Mouse (Mus musculus): ENCODE results near the gene Zp1. TPM values are rescaled to one million over a fixed set of nuclear protein-coding genes. Genes with fewer than 3 reads are reported as not detected.

Zp1 gene
- polyA plus RNA-seq, 1 experiment from 2014 or later: 0.79 TPM

GRCm38 (mm10) chr19:10948416-10948815, 28.0 kb upstream of the Zp1 start:
- H3K9me3 ChIP-seq (ENCODE audit: control insufficient read depth, low read length): no peaks in the 10 kb centered on the region
- ATAC-seq: no peak
- WGBS: 1% methylated on average over 20 of the region's 20 CpGs

GRCm38 (mm10) chr19:10947219-10947618, 26.8 kb upstream of the Zp1 start:
- Histone ChIP-seq H3K9ac (ENCODE audit: low read depth, low read length) (no peak overlapping the region), H3K4me3 (ENCODE audit: low read length) (no peak overlapping the region; the same call in 1 of the 2 replicates), H3K4me1 (ENCODE audit: control insufficient read depth, insufficient read depth, low read depth, low read length) (peaks cover 27% of the 10 kb centered on the region), H3K4me2 (ENCODE audit: low read length) (peak overlapping the region; percentile 100), H3K27me3 (replicated peaks; ENCODE audit: control insufficient read depth, insufficient read depth, low read length) (no peaks in the 10 kb centered on the region), H3K36me3 (ENCODE audit: control insufficient read depth, insufficient read depth, low read length) (peaks cover 22% of the 10 kb centered on the region), H3K9me3 (ENCODE audit: control insufficient read depth, low read length) (no peaks in the 10 kb centered on the region), H3K27ac (ENCODE audit: low read depth, low read length) (no peak overlapping the region)
- no peak for ATAC-seq
- 90% methylated on average over 5 of the region's 5 CpGs for WGBS

More at GRCm38 (mm10) chr19:10948416-10948815, 28.0 kb upstream of the Zp1 start:
- Histone ChIP-seq H3K27me3 (replicated peaks; ENCODE audit: control insufficient read depth, insufficient read depth, low read length) (no peaks in the 10 kb centered on the region), H3K36me3 (ENCODE audit: control insufficient read depth, insufficient read depth, low read length) (peaks cover 14% of the 10 kb centered on the region), H3K4me1 (ENCODE audit: control insufficient read depth, insufficient read depth, low read depth, low read length) (peaks cover 27% of the 10 kb centered on the region), H3K27ac (ENCODE audit: low read depth, low read length) (no peak overlapping the region), H3K4me2 (ENCODE audit: low read length) (peak overlapping the region; percentile 100), H3K9ac (ENCODE audit: low read depth, low read length) (peak overlapping the region; percentile 73), H3K4me3 (ENCODE audit: low read length) (peak overlapping the region; percentile 68)

DNA sequence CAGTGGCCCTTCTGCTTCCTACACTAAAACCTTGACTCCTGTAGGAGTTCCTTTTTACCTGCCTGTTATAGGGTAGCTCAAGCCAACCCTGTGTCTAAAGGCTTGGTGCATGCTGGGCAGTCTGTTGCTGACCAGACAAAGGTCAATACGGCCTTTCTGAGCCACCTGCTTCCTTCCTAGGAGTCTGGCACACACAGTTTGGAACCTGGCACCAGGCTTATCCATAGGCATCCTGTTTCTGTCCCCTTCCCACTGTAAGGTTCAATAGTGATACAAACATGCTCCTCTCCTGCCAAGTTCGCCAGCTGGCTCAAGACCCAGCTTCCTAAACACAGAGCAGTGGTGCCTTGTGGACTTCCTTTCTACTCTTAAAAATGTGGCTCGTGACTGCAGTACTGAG, 26.1 kb upstream of the Zp1 start:
- Histone ChIP-seq H3K27me3 (replicated peaks; ENCODE audit: control insufficient read depth, insufficient read depth, low read length) (no peaks in the 10 kb centered on the region), H3K36me3 (ENCODE audit: control insufficient read depth, insufficient read depth, low read length) (peaks cover 26% of the 10 kb centered on the region), H3K9ac (ENCODE audit: low read depth, low read length) (no peak overlapping the region), H3K4me2 (ENCODE audit: low read length) (peak overlapping the region; percentile 22; the same call in 1 of the 2 replicates), H3K4me3 (ENCODE audit: low read length) (no peak overlapping the region), H3K9me3 (ENCODE audit: control insufficient read depth, low read length) (no peaks in the 10 kb centered on the region), H3K4me1 (ENCODE audit: control insufficient read depth, insufficient read depth, low read depth, low read length) (peaks cover 27% of the 10 kb centered on the region), H3K27ac (ENCODE audit: low read depth, low read length) (no peak overlapping the region)
- no peak for ATAC-seq
- 82% methylated on average over 3 of the region's 3 CpGs for WGBS

GRCm38 (mm10) chr19:10943955-10944354, 23.5 kb upstream of the Zp1 start:
- ATAC-seq: no peak
- 92% methylated on average over 3 of the region's 3 CpGs for WGBS
- H3K4me2 ChIP-seq (ENCODE audit: low read length): no peak overlapping the region

GRCm38 (mm10) chr19:10940801-10941457, 20.5 kb upstream of the Zp1 start:
- Histone ChIP-seq H3K4me3 (ENCODE audit: low read length) (peak overlapping the region; percentile 34), H3K4me1 (ENCODE audit: control insufficient read depth, insufficient read depth, low read depth, low read length) (peaks cover 4% of the 10 kb centered on the region), H3K9ac (ENCODE audit: low read depth, low read length) (peak overlapping the region; percentile 58), H3K27ac (ENCODE audit: low read depth, low read length) (peak overlapping the region; percentile 0; the same call in 1 of the 2 replicates), H3K27me3 (replicated peaks; ENCODE audit: control insufficient read depth, insufficient read depth, low read length) (no peaks in the 10 kb centered on the region), H3K36me3 (ENCODE audit: control insufficient read depth, insufficient read depth, low read length) (peaks cover 24% of the 10 kb centered on the region), H3K4me2 (ENCODE audit: low read length) (peak overlapping the region; percentile 68), H3K9me3 (ENCODE audit: control insufficient read depth, low read length) (no peaks in the 10 kb centered on the region)
- ATAC-seq: peak; percentile 78
- WGBS: 1% methylated on average over 40 of the region's 40 CpGs

More at GRCm38 (mm10) chr19:10943955-10944354, 23.5 kb upstream of the Zp1 start:
- Histone ChIP-seq H3K9ac (ENCODE audit: low read depth, low read length) (no peak overlapping the region), H3K4me3 (ENCODE audit: low read length) (no peak overlapping the region), H3K4me1 (ENCODE audit: control insufficient read depth, insufficient read depth, low read depth, low read length) (peaks cover 27% of the 10 kb centered on the region), H3K27me3 (replicated peaks; ENCODE audit: control insufficient read depth, insufficient read depth, low read length) (no peaks in the 10 kb centered on the region), H3K9me3 (ENCODE audit: control insufficient read depth, low read length) (no peaks in the 10 kb centered on the region), H3K27ac (ENCODE audit: low read depth, low read length) (no peak overlapping the region), H3K36me3 (ENCODE audit: control insufficient read depth, insufficient read depth, low read length) (peaks cover 26% of the 10 kb centered on the region)

DNA sequence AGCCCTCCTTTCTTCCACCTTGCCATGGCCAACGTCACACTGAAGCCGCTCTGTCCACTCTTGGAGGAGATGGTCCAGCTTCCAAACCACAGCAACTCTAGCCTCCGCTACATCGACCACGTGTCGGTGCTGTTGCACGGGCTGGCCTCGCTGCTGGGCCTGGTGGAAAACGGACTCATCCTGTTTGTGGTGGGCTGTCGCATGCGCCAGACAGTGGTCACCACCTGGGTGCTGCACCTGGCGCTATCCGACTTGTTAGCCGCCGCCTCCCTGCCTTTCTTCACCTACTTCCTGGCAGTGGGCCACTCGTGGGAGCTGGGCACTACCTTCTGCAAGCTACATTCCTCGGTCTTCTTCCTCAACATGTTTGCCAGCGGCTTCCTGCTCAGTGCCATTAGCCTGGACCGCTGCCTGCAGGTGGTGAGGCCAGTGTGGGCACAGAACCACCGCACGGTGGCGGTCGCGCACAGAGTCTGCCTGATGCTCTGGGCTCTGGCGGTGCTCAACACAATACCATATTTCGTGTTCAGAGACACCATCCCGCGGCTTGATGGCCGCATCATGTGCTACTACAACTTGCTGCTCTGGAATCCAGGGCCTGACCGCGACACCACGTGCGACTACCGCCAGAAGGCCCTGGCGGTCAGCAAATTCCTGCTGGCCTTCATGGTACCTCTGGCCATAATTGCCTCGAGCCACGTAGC, 19.8 kb upstream of the Zp1 start:
- WGBS: 19% methylated on average over 37 of the region's 37 CpGs
- Histone ChIP-seq H3K4me1 (ENCODE audit: control insufficient read depth, insufficient read depth, low read depth, low read length) (peaks cover 4% of the 10 kb centered on the region), H3K27me3 (replicated peaks; ENCODE audit: control insufficient read depth, insufficient read depth, low read length) (no peaks in the 10 kb centered on the region), H3K27ac (ENCODE audit: low read depth, low read length) (peak overlapping the region; percentile 0; the same call in 1 of the 2 replicates), H3K36me3 (ENCODE audit: control insufficient read depth, insufficient read depth, low read length) (peaks cover 24% of the 10 kb centered on the region), H3K4me2 (ENCODE audit: low read length) (peak overlapping the region; percentile 68), H3K9ac (ENCODE audit: low read depth, low read length) (peak overlapping the region; percentile 58), H3K9me3 (ENCODE audit: control insufficient read depth, low read length) (no peaks in the 10 kb centered on the region), H3K4me3 (ENCODE audit: low read length) (peak overlapping the region; percentile 34)
- peak; percentile 92 for ATAC-seq

DNA sequence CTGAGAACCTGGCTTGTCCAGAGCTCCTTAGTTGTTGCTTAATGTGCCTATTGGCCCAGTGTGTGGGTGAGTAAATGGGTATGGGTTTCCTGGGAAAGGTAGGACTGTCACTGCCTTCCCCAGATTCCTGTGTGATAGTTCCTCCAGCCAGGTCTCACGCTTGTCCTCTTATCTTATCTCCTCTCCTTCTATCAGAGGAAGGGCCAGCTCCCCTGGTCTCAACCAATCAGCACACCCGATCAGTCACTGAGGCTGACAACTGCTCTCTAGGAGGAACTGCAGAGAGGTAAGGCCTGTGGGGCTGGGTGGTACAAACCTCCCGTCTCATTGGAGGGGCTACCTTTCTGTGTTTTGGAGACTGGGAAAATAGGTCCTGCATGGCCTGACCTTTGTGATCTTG, 18.3 kb upstream of the Zp1 start:
- ATAC-seq: no peak
- H3K9me3 ChIP-seq (ENCODE audit: control insufficient read depth, low read length): no peaks in the 10 kb centered on the region
- H3K36me3 ChIP-seq (ENCODE audit: control insufficient read depth, insufficient read depth, low read length): peaks cover 15% of the 10 kb centered on the region
- no peak overlapping the region for H3K9ac ChIP-seq (ENCODE audit: low read depth, low read length)
- H3K27me3 ChIP-seq (replicated peaks; ENCODE audit: control insufficient read depth, insufficient read depth, low read length): no peaks in the 10 kb centered on the region
- no peak overlapping the region for H3K4me3 ChIP-seq (ENCODE audit: low read length)
- 75% methylated on average over 3 of the region's 3 CpGs for WGBS
- peaks cover 4% of the 10 kb centered on the region for H3K4me1 ChIP-seq (ENCODE audit: control insufficient read depth, insufficient read depth, low read depth, low read length)
- H3K4me2 ChIP-seq (ENCODE audit: low read length): no peak overlapping the region
- H3K27ac ChIP-seq (ENCODE audit: low read depth, low read length): no peak overlapping the region

GRCm38 (mm10) chr19:10937110-10937563, 16.7 kb upstream of the Zp1 start, which contains the start of gene Ptgdr2:
Ptgdr2 (plus strand) TSS chr19:10937160.
- no peak for ATAC-seq
- no peaks in the 10 kb centered on the region for H3K27me3 ChIP-seq (replicated peaks; ENCODE audit: control insufficient read depth, insufficient read depth, low read length)
- H3K9ac ChIP-seq (ENCODE audit: low read depth, low read length): no peak within 1 kb of the TSS
- H3K36me3 ChIP-seq (ENCODE audit: control insufficient read depth, insufficient read depth, low read length): peaks cover 3% of the 10 kb centered on the region; the same call in 1 of the 2 replicates
- H3K27ac ChIP-seq (ENCODE audit: low read depth, low read length): no peak within 1 kb of the TSS
- peaks cover 4% of the 10 kb centered on the region for H3K4me1 ChIP-seq (ENCODE audit: control insufficient read depth, insufficient read depth, low read depth, low read length)
- H3K4me3 ChIP-seq (ENCODE audit: low read length): no peak within 1 kb of the TSS
- WGBS: 72% methylated on average over 5 of the region's 5 CpGs
- no peak within 1 kb of the TSS for H3K4me2 ChIP-seq (ENCODE audit: low read length)
- no peaks in the 10 kb centered on the region for H3K9me3 ChIP-seq (ENCODE audit: control insufficient read depth, low read length)

GRCm38 (mm10) chr19:10936077-10936476, 15.6 kb upstream of the Zp1 start:
- H3K9ac ChIP-seq (ENCODE audit: low read depth, low read length): no peak overlapping the region
- no peaks in the 10 kb centered on the region for H3K9me3 ChIP-seq (ENCODE audit: control insufficient read depth, low read length)
- no peak overlapping the region for H3K4me3 ChIP-seq (ENCODE audit: low read length)
- no peak overlapping the region for H3K27ac ChIP-seq (ENCODE audit: low read depth, low read length)
- no peak overlapping the region for H3K4me2 ChIP-seq (ENCODE audit: low read length)
- H3K4me1 ChIP-seq (ENCODE audit: control insufficient read depth, insufficient read depth, low read depth, low read length): peaks cover 2% of the 10 kb centered on the region
- ATAC-seq: no peak
- no peaks in the 10 kb centered on the region for H3K36me3 ChIP-seq (ENCODE audit: control insufficient read depth, insufficient read depth, low read length)
- 88% methylated on average over 5 of the region's 5 CpGs for WGBS
- H3K27me3 ChIP-seq (replicated peaks; ENCODE audit: control insufficient read depth, insufficient read depth, low read length): no peaks in the 10 kb centered on the region

Data from hindbrain, embryonic 16.5 days (tissue).